Mouse (Mus musculus): ENCODE data around the gene Rint1. TPM values are rescaled to one million over a fixed set of nuclear protein-coding genes. Genes with fewer than 3 reads are reported as not detected.

Rint1 gene
- polyA plus RNA-seq, 1 experiment from 2014 or later: 31.1 TPM

- Histone ChIP-seq H3K4me3 (peak overlapping the region; percentile 77), H3K4me1 (peaks cover 13% of the 10 kb centered on the region), H3K27me3 (replicated peaks) (no peaks in the 10 kb centered on the region), H3K36me3 (replicated peaks) (no peaks in the 10 kb centered on the region), H3K9me3 (no peaks in the 10 kb centered on the region), H3K27ac (no peak overlapping the region), H3K4me2 (peak overlapping the region; percentile 70), H3K9ac (peak overlapping the region; percentile 61; the same call in 1 of the 2 replicates)
- ATAC-seq (replicated peaks): no peak
- 52% methylated on average over 8 of the region's 8 CpGs for WGBS
Observed at GRCm38 (mm10) chr5:23782051-23782810, 5.3 kb upstream of the Rint1 start.

- Histone ChIP-seq H3K36me3 (replicated peaks) (no peaks in the 10 kb centered on the region), H3K9me3 (no peaks in the 10 kb centered on the region), H3K4me1 (peaks cover 16% of the 10 kb centered on the region), H3K4me3 (peak within 1 kb of the TSS; percentile 77), H3K27me3 (replicated peaks) (no peaks in the 10 kb centered on the region), H3K27ac (peak within 1 kb of the TSS; percentile 57), H3K9ac (peak within 1 kb of the TSS; percentile 61), H3K4me2 (peak within 1 kb of the TSS; percentile 70)
- under 1% methylated on average over 62 of the region's 86 CpGs for WGBS
- ATAC-seq (replicated peaks): peak; percentile 94
Observed at GRCm38 (mm10) chr5:23782931-23783877, 4.3 kb upstream of the Rint1 start, which contains the start of gene Pus7. Pus7 (minus strand) TSS chr5:23783711.

- WGBS: 50% methylated on average over 3 of the region's 3 CpGs
- Histone ChIP-seq H3K9me3 (no peaks in the 10 kb centered on the region), H3K36me3 (replicated peaks) (peaks cover 6% of the 10 kb centered on the region; the same call in 1 of the 2 replicates), H3K27me3 (replicated peaks) (no peaks in the 10 kb centered on the region), H3K4me2 (peak overlapping the region; percentile 96), H3K4me3 (peak overlapping the region; percentile 96), H3K27ac (no peak overlapping the region), H3K4me1 (peaks cover 15% of the 10 kb centered on the region), H3K9ac (peak overlapping the region; percentile 90)
- no peak for ATAC-seq (replicated peaks)
Observed at GRCm38 (mm10) chr5:23788390-23788830, 899 bp downstream of the Rint1 start.

GRCm38 (mm10) chr5:23789078-23789612 is 1.6 kb downstream of the Rint1 start:
- WGBS: 87% methylated on average over 4 of the region's 4 CpGs
- Histone ChIP-seq H3K27me3 (replicated peaks) (no peaks in the 10 kb centered on the region), H3K36me3 (replicated peaks) (peaks cover 6% of the 10 kb centered on the region; the same call in 1 of the 2 replicates), H3K27ac (no peak overlapping the region), H3K4me1 (peaks cover 9% of the 10 kb centered on the region), H3K9ac (no peak overlapping the region), H3K4me3 (no peak overlapping the region), H3K4me2 (no peak overlapping the region; the same call in 1 of the 2 replicates), H3K9me3 (no peaks in the 10 kb centered on the region)
- no peak for ATAC-seq (replicated peaks)

- whole genome bisulfite sequencing: 95% methylated on average over 2 of the region's 2 CpGs
- no peak overlapping the region for H3K9ac ChIP-seq
- H3K27me3 ChIP-seq (replicated peaks): no peaks in the 10 kb centered on the region
- H3K4me2 ChIP-seq: no peak overlapping the region
- no peak overlapping the region for H3K4me3 ChIP-seq
- H3K27ac ChIP-seq: no peak overlapping the region
- peaks cover 10% of the 10 kb centered on the region; the same call in 1 of the 2 replicates for H3K36me3 ChIP-seq (replicated peaks)
- H3K9me3 ChIP-seq: no peaks in the 10 kb centered on the region
- H3K4me1 ChIP-seq: peaks cover 9% of the 10 kb centered on the region
- ATAC-seq (replicated peaks): no peak
Observed at GRCm38 (mm10) chr5:23792726-23793125, 5.2 kb downstream of the Rint1 start.

- no peak for ATAC-seq (replicated peaks)
- Histone ChIP-seq H3K4me3 (no peak overlapping the region), H3K9ac (no peak overlapping the region), H3K4me2 (no peak overlapping the region), H3K36me3 (replicated peaks) (peaks cover 47% of the 10 kb centered on the region), H3K27ac (no peak overlapping the region), H3K27me3 (replicated peaks) (no peaks in the 10 kb centered on the region), H3K4me1 (no peaks in the 10 kb centered on the region), H3K9me3 (no peaks in the 10 kb centered on the region)
- WGBS: 39% methylated on average over 5 of the region's 5 CpGs
Observed at GRCm38 (mm10) chr5:23814841-23815240, 27.3 kb downstream of the Rint1 start.

GRCm38 (mm10) chr5:23816681-23817080 is 29.2 kb downstream of the Rint1 start:
- H3K9ac ChIP-seq: no peak overlapping the region
- peaks cover 37% of the 10 kb centered on the region for H3K36me3 ChIP-seq (replicated peaks)
- H3K27ac ChIP-seq: no peak overlapping the region
- no peaks in the 10 kb centered on the region for H3K27me3 ChIP-seq (replicated peaks)
- no peaks in the 10 kb centered on the region for H3K4me1 ChIP-seq
- WGBS: 94% methylated on average over 15 of the region's 15 CpGs
- no peak for ATAC-seq (replicated peaks)
- no peak overlapping the region for H3K4me3 ChIP-seq
- H3K4me2 ChIP-seq: no peak overlapping the region
- H3K9me3 ChIP-seq: no peaks in the 10 kb centered on the region

GRCm38 (mm10) chr5:23822306-23822705 is 34.8 kb downstream of the Rint1 start:
- Histone ChIP-seq H3K9me3 (no peaks in the 10 kb centered on the region), H3K9ac (no peak overlapping the region), H3K36me3 (replicated peaks) (peaks cover 20% of the 10 kb centered on the region), H3K27ac (no peak overlapping the region), H3K4me3 (no peak overlapping the region), H3K27me3 (replicated peaks) (no peaks in the 10 kb centered on the region), H3K4me2 (no peak overlapping the region), H3K4me1 (no peaks in the 10 kb centered on the region)
- 79% methylated on average over 11 of the region's 11 CpGs for WGBS
- no peak for ATAC-seq (replicated peaks)

- no peak overlapping the region for H3K9ac ChIP-seq
- no peak for ATAC-seq (replicated peaks)
- no peak overlapping the region for H3K4me3 ChIP-seq
- no peaks in the 10 kb centered on the region for H3K4me1 ChIP-seq
- H3K27ac ChIP-seq: no peak overlapping the region
- WGBS: 79% methylated on average over 8 of the region's 8 CpGs
- H3K4me2 ChIP-seq: no peak overlapping the region
- no peaks in the 10 kb centered on the region for H3K9me3 ChIP-seq
- no peaks in the 10 kb centered on the region for H3K27me3 ChIP-seq (replicated peaks)
- peaks cover 12% of the 10 kb centered on the region for H3K36me3 ChIP-seq (replicated peaks)
Observed at GRCm38 (mm10) chr5:23824171-23824733, 36.7 kb downstream of the Rint1 start.

GRCm38 (mm10) chr5:23826321-23827004 is 39.0 kb downstream of the Rint1 start:
- Histone ChIP-seq H3K4me3 (no peak overlapping the region), H3K9me3 (no peaks in the 10 kb centered on the region), H3K4me2 (no peak overlapping the region), H3K9ac (no peak overlapping the region), H3K27ac (no peak overlapping the region), H3K27me3 (replicated peaks) (peaks cover 7% of the 10 kb centered on the region; the same call in 1 of the 2 replicates), H3K36me3 (replicated peaks) (no peaks in the 10 kb centered on the region), H3K4me1 (no peaks in the 10 kb centered on the region)
- 0 out of 2 replicates have a peak, but pooled peaks have one; percentile 24 for ATAC-seq (replicated peaks)
- 38% methylated on average over 11 of the region's 11 CpGs for WGBS

Measured in midbrain, embryonic 15.5 days (tissue).